Mouse (Mus musculus): ENCODE results near the gene Mpst. TPM values are rescaled to one million over a fixed set of nuclear protein-coding genes. Genes with fewer than 3 reads are reported as not detected.

The Mpst gene
- polyA plus RNA-seq, 1 experiment, result 72.9 TPM

GRCm38 (mm10) chr15:78380208-78380607 lies 26.0 kb upstream of the Mpst start:
- H3K27ac ChIP-seq (ENCODE audit: insufficient read depth, low read length), result no peak overlapping the region
- H3K4me3 ChIP-seq (ENCODE audit: insufficient read depth, low read length), result no peak overlapping the region

GRCm38 (mm10) chr15:78380741-78381140 lies 25.5 kb upstream of the Mpst start:
- Histone ChIP-seq H3K4me1 (ENCODE audit: control insufficient read depth, insufficient read depth, low read length) (peaks cover 4% of the 10 kb centered on the region; the same call in 1 of the 2 replicates), H3K27ac (ENCODE audit: insufficient read depth, low read length) (no peak overlapping the region), H3K4me3 (ENCODE audit: insufficient read depth, low read length) (no peak overlapping the region)
- TF ChIP-seq POLR2A (IDR thresholded peaks at IDR 0.05; ENCODE audit: extremely low read depth, insufficient read depth, low read length) (no peak), CTCF (IDR thresholded peaks at IDR 0.05; ENCODE audit: extremely low read depth, insufficient read depth, low read length) (no peak)

More at GRCm38 (mm10) chr15:78380208-78380607, 26.0 kb upstream of the Mpst start:
- H3K4me1 ChIP-seq (ENCODE audit: control insufficient read depth, insufficient read depth, low read length), result peaks cover 4% of the 10 kb centered on the region; the same call in 1 of the 2 replicates
- TF ChIP-seq CTCF (IDR thresholded peaks at IDR 0.05; ENCODE audit: extremely low read depth, insufficient read depth, low read length), result no peak
- TF ChIP-seq POLR2A (IDR thresholded peaks at IDR 0.05; ENCODE audit: extremely low read depth, insufficient read depth, low read length), result no peak

GRCm38 (mm10) chr15:78382115-78382514 lies 24.1 kb upstream of the Mpst start:
- Histone ChIP-seq H3K27ac (ENCODE audit: insufficient read depth, low read length) (no peak overlapping the region), H3K4me3 (ENCODE audit: insufficient read depth, low read length) (no peak overlapping the region), H3K4me1 (ENCODE audit: control insufficient read depth, insufficient read depth, low read length) (peaks cover 4% of the 10 kb centered on the region; the same call in 1 of the 2 replicates)
- TF ChIP-seq CTCF (IDR thresholded peaks at IDR 0.05; ENCODE audit: extremely low read depth, insufficient read depth, low read length) (no peak), POLR2A (IDR thresholded peaks at IDR 0.05; ENCODE audit: extremely low read depth, insufficient read depth, low read length) (no peak)

GRCm38 (mm10) chr15:78383450-78384219 lies 22.6 kb upstream of the Mpst start:
- TF ChIP-seq CTCF (IDR thresholded peaks at IDR 0.05; ENCODE audit: extremely low read depth, insufficient read depth, low read length) (no peak), POLR2A (IDR thresholded peaks at IDR 0.05; ENCODE audit: extremely low read depth, insufficient read depth, low read length) (no peak)

GRCm38 (mm10) chr15:78384220-78385116 lies 21.7 kb upstream of the Mpst start:
- H3K4me3 ChIP-seq (ENCODE audit: insufficient read depth, low read length), result no peak overlapping the region
- peak overlapping the region; percentile 41 for H3K27ac ChIP-seq (ENCODE audit: insufficient read depth, low read length)
- 0 out of 2 replicates have a peak, but pooled peaks cover 4% of the 10 kb centered on the region for H3K4me1 ChIP-seq (ENCODE audit: control insufficient read depth, insufficient read depth, low read length)
- TF ChIP-seq CTCF (IDR thresholded peaks at IDR 0.05; ENCODE audit: extremely low read depth, insufficient read depth, low read length) (no peak), POLR2A (IDR thresholded peaks at IDR 0.05; ENCODE audit: extremely low read depth, insufficient read depth, low read length) (no peak)

More at GRCm38 (mm10) chr15:78383450-78384219, 22.6 kb upstream of the Mpst start:
- Histone ChIP-seq H3K4me1 (ENCODE audit: control insufficient read depth, insufficient read depth, low read length) (0 out of 2 replicates have a peak, but pooled peaks cover 4% of the 10 kb centered on the region), H3K4me3 (ENCODE audit: insufficient read depth, low read length) (no peak overlapping the region), H3K27ac (ENCODE audit: insufficient read depth, low read length) (peak overlapping the region; percentile 79; the same call in 1 of the 2 replicates)

GRCm38 (mm10) chr15:78385564-78385963 lies 20.7 kb upstream of the Mpst start:
- TF ChIP-seq CTCF (IDR thresholded peaks at IDR 0.05; ENCODE audit: extremely low read depth, insufficient read depth, low read length) (no peak), POLR2A (IDR thresholded peaks at IDR 0.05; ENCODE audit: extremely low read depth, insufficient read depth, low read length) (no peak)
- H3K4me1 ChIP-seq (ENCODE audit: control insufficient read depth, insufficient read depth, low read length), result 0 out of 2 replicates have a peak, but pooled peaks cover 4% of the 10 kb centered on the region
- H3K4me3 ChIP-seq (ENCODE audit: insufficient read depth, low read length), result no peak overlapping the region
- no peak overlapping the region for H3K27ac ChIP-seq (ENCODE audit: insufficient read depth, low read length)

GRCm38 (mm10) chr15:78390855-78391254 lies 15.4 kb upstream of the Mpst start:
- Histone ChIP-seq H3K4me1 (ENCODE audit: control insufficient read depth, insufficient read depth, low read length) (no peaks in the 10 kb centered on the region), H3K27ac (ENCODE audit: insufficient read depth, low read length) (no peak overlapping the region), H3K4me3 (ENCODE audit: insufficient read depth, low read length) (no peak overlapping the region)
- TF ChIP-seq POLR2A (IDR thresholded peaks at IDR 0.05; ENCODE audit: extremely low read depth, insufficient read depth, low read length) (no peak), CTCF (IDR thresholded peaks at IDR 0.05; ENCODE audit: extremely low read depth, insufficient read depth, low read length) (no peak)

GRCm38 (mm10) chr15:78395478-78395962 lies 10.7 kb upstream of the Mpst start, which contains the start of gene Tex33:
Gene Tex33, minus strand, starts transcription at chr15:78395912.
- H3K4me3 ChIP-seq (ENCODE audit: insufficient read depth, low read length), result no peak within 1 kb of the TSS
- H3K4me1 ChIP-seq (ENCODE audit: control insufficient read depth, insufficient read depth, low read length), result no peaks in the 10 kb centered on the region
- TF ChIP-seq CTCF (IDR thresholded peaks at IDR 0.05; ENCODE audit: extremely low read depth, insufficient read depth, low read length) (no peak), POLR2A (IDR thresholded peaks at IDR 0.05; ENCODE audit: extremely low read depth, insufficient read depth, low read length) (no peak)
- H3K27ac ChIP-seq (ENCODE audit: insufficient read depth, low read length), result no peak within 1 kb of the TSS

- peak overlapping the region; percentile 81 for H3K27ac ChIP-seq (ENCODE audit: insufficient read depth, low read length)
- H3K4me1 ChIP-seq (ENCODE audit: control insufficient read depth, insufficient read depth, low read length), result peaks cover 5% of the 10 kb centered on the region; the same call in 1 of the 2 replicates
- TF ChIP-seq POLR2A (IDR thresholded peaks at IDR 0.05; ENCODE audit: extremely low read depth, insufficient read depth, low read length), result no peak
- TF ChIP-seq CTCF (IDR thresholded peaks at IDR 0.05; ENCODE audit: extremely low read depth, insufficient read depth, low read length), result no peak
- H3K4me3 ChIP-seq (ENCODE audit: insufficient read depth, low read length), result no peak overlapping the region
These were observed 4.9 kb upstream of the Mpst start for GRCm38 (mm10) chr15:78401345-78401744.
